Mouse (Mus musculus) adrenal gland, postnatal 14 days (tissue): ENCODE measurements at regions not wholly inside any gene's neighbourhood (a gene's known extent, or its start where the extent isn't known, plus 50 kb on each side); places are given as distances from the start of the nearest gene placed in this dataset.

Experiments
- DNase-seq: peaks from one replicate; pipeline ENCODE4 v3.0.0; 2021; ENCODE audit warnings: mixed read lengths

GRCm38 (mm10) chr13:29019839-29020238 lies 66.3 kb upstream of the Sox4 start:
- no peak for DNase-seq

- no peak for DNase-seq
These were observed 62.7 kb upstream of the Sox4 start for GRCm38 (mm10) chr13:29016145-29016651.

DNA sequence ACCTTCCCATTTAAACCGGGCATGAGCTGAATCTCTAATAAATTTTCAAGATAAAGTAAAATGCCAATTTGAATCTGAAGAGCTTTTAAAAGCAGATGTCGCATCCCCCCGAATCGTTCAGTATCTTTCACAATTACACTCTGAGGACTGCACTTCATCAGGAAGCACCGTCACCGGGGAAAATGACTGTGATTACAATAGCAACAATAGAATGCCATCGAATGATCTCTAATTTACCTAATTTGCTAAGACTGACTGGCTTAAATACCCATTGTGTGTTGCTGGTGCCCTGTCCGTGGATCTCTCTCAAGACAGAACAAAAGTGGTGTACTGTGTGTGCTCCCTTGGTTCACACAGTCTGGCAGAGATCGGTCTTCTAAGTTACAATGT lies 62.1 kb upstream of the Sox4 start:
- no peak for DNase-seq

DNA sequence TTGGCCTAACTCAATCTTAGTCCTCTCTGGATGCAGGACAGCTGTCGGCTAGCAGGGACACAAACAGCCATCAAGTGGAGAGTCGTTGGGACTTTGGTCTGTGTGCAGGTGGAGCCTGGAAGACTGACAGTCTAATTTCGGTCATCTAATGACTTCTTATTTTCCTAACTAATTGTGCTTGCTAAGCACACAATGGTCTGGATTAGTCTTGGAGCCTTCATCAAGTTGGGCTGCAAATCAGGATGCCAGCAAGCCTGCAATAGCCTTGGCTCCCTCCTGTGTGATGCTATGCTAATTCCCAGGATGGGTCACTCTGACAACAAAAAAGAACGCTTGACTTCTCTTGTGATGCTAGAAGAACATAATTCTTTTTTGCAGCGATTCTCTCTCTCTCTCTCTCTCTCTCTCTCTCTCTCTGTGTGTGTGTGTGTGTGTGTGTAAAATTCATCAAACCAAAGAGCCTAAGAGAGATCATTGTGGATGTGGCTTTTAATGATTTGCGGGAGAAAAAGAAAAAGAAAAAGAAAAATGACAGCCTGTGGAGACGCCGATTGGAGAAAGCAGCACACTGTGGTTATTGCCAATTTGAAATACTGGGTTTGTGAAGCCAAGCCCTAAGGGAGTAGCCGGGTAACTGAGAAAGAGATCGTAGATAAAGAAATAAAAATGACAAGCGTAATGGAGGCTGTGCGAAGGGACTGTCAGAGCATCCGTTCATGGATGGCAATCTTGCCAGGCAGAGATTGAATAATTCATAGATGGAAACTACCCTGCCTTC lies 61.5 kb upstream of the Sox4 start:
- no peak for DNase-seq

- no peak for DNase-seq
These were observed 60.7 kb upstream of the Sox4 start for GRCm38 (mm10) chr13:29014066-29014826.

- no peak for DNase-seq
These were observed 53.0 kb upstream of the Sox4 start for GRCm38 (mm10) chr13:29006467-29006866.
